Mouse (Mus musculus) megakaryocyte progenitor cell, adult 5-6 weeks (primary cell): ENCODE results near the gene Elp4. TPM values are rescaled to one million over a fixed set of nuclear protein-coding genes. Genes with fewer than 3 reads are reported as not detected.
A peak's percentile ranks its signal among the peaks of the same experiment; 100 is the strongest.

Experiments used
- ATAC-seq: replicated peaks from 2 replicates; pipeline ENCODE4 v1.8.0; 2016; ENCODE audit warnings: mild to moderate bottlenecking, moderate TSS enrichment, inconsistent platforms; ENCODE audit not compliant: poor library complexity
- total RNA-seq, 2 experiments: library from RNA; stranded (forward) in 1 of 2; stranded (reverse) in 1 of 2; fragments of 157-497, 149-512 nt in 1 of 2; fragments of 200-1000 nt in 1 of 2; gene quantifications; 2 replicates each; pipeline versions ENCODE4 v1.2.3 to v1.2.4; 2015 to 2017

The Elp4 gene
- total RNA-seq, 2 experiments from 2014 or later: 16.0 to 24.0 TPM

DNA sequence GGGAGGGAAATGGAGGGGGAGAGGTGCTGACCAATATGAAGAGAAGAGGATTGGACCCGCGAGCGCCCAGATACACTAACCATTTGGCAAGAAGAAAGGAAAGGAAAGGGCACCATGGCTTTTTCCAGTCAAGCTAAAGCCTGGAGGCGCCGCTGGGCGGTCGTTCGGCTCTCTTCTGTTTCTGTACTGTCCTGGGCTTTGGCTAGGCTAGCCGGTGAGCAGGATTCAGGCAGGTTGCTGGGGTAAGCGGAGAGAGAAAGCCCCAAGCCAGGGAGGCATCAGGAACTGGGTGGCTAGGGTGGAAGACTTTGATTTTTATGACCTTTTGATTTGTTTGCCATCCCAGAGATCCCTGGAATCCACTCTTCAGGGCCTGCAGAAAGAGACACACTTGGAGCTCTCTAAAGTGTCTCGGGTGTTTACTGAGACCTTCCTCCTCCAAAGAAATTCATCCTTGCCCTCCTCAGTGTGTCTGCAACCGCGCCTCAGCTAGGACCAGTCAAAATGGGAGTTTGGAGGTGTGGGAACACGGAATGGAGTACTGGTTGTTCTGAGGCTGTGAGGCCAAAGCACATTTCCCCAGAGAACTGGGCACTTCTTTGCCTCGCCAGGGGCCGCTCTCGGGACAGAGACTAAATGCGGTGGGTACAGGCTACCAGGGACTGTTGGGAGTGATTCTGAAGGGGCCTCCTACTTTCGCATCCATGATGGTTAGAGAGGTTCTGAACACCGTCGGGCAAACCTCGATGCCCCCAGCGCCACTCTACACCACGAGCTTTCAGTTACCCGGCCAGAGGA is 232.4 kb downstream of the Elp4 start:
- ATAC-seq: no peak

DNA sequence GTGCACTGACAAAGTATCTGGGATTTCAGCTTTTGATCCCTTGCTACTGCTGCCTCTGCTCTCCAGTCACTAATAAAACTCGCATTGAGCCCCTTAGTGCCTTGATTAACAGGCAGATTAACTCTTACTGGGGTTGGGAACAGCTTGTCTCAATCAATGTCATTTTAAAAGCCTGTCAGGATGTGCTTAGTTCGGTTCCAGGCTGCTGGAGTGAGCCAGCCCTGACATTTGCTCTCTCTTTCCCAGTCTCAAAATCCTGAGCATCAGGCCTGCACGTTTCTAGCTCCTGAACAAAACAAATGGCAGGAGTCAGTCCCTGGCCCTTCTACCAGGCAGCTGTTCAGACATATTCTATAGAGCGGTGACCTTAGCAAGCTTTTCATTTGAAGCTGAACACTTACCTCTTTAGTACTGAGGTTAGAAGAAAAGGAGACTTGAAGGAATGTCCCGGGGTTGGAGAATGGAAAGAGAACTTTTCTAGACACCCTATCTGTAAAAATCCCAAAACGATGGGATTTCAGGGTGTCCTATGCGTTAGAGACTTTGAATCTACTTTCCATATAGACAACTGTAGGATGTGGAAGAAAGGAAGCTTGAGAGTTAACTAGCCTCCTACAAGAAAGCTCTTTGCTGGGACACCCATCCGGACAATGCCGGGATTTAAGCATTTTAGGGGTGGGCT is 233.1 kb downstream of the Elp4 start:
- ATAC-seq: no peak

DNA sequence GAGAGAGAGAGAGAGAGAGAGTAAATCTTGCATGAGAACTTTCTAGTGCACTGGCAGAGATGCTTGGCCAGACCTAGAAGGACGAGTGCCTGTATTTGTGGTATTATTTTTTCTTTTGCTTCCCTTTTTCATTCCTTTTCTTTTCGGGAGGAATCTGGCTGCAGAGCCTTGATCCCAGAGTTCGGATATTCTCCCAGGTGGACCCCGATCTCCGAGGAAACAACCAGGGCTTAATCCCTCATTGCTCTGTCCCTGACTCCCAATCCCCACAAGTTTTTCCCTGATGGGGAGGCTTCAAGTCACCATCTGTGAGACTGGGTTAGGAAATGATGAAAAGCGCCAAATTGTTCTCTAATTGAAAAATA is 233.7 kb downstream of the Elp4 start:
- no peak for ATAC-seq

DNA sequence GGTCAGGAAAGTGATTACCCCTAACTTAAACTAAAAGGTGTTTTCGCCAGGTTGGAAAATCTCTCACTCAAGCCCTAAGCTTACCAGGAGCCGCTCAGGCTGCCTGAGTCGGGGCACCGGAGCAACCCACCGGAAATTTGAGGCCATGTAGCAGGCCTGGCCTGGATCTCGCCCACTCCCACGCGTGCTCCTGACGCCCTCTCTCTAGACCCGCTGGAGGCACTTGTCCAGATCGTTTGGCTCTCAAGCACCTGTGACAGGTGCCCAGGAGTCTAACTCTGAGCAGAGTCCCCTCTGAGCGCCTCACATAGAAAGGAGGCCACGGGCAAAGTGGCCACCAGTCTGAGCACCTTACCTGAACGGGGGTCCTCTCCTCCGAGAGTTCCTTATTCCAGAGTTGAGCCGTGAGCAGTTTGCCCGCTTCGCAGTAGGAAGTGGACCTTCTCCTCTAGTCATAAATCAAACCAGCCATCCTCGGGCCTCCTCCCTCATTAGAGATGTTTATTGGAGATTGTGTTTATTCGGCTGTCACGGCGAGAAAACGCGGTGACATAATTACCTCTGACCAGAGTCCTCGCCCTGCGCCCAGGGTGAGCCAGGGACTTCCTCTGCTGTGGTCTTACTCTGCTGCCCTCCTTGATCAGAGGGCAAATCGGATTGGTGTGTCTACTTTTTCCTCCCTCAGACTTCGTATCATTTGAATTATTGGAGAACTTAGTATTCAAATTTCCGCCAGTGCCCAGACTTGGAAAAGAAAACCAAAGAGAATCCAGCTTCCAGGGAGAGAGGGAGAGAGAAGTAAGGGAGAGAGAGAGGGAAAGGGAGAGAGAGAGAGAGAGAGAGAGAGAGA is 234.3 kb downstream of the Elp4 start:
- no peak for ATAC-seq

DNA sequence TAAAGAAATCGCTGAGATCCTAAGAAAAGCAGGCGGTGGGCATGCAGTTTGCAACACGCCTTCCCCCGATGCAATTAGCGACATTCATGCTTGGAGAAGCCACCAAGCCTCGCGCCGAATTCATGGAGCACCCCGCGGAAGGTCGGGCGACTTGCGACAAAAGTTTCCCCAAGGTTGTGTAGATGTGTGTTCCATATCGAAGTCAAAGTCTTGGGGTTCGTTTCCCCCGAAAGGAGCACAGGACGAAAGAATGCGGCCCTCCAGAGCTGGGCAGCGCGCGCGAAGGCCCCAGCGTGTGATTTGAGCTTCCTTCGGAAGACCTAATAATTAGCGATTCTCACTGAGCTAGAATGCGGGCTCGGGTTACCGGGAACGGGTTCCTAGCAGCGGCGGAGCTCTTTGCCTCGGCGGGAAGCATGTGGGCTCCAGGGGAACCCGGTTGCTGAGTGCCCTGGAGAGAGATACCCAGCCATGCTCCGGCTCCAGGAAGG is 234.9 kb downstream of the Elp4 start:
- no peak for ATAC-seq

DNA sequence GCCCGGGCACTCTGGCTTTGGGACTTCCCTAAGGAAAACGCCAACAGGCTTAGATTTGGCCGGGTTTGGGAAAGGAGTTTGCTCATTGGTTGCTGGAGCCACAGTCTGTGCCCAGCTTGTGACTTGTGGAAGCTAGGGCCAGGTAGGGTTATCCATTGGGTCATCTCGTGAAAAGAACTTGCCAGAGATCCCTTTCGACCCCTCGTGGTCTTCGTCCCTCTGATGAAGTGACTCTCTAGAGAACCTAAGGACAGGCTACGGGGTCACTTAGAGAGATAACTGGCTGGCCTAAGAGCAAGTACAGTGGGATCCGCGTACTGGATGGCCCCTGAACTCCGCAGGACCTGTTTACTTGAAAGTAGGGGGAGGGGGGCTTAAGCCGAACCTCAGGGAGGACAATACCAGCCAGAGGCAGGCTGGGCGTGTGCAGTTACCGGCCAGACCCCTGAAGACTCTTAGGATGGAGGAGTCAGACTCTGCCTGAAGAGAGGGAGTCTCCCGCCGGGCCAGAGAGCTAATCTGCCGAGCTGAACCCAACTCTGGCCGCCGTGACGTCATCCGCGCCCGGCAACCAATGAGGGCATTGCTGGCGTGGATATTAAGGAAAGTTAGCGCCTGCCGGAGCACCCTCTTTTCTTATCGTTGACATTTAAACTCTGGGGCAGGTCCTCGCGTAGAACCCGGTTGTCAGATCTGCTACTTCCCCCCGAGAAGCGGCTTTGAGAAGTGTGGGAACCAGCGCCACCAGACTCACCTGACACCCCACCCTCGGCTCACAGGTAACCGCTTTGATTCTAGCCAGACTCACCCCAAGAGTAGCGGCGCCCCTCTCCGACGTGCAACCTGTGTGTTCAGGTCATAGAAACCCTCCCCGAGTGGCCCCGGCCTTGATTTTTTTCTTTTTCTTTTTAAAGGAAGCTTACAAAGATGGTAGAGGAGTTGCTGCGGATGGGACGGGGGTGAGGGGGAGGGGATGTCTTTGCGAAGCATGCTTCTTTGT is 235.8 kb downstream of the Elp4 start, which contains the start of gene Pax6:
Gene Pax6, plus strand, starts transcription at position 630 of the 1,000 bp plus-strand sequence.
- peak; percentile 27; the same call in 1 of the 2 replicates for ATAC-seq

DNA sequence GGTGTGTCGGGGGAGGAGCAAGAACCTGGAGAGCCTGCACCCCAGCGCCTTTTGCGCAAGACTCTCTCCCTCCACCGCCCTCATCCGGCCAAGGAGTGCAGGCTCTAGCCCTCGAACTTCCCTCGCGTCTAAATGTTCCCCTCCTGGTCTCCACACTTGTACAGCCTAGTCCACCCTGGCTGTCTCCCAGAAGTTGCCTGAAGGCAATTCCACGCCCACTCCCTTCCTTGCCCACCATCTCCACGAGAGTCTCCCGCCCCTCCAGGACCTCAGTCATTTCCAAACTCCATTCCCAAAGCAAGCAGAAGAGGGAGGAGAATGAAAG is 236.8 kb downstream of the Elp4 start:
- ATAC-seq: peak; percentile 49

DNA sequence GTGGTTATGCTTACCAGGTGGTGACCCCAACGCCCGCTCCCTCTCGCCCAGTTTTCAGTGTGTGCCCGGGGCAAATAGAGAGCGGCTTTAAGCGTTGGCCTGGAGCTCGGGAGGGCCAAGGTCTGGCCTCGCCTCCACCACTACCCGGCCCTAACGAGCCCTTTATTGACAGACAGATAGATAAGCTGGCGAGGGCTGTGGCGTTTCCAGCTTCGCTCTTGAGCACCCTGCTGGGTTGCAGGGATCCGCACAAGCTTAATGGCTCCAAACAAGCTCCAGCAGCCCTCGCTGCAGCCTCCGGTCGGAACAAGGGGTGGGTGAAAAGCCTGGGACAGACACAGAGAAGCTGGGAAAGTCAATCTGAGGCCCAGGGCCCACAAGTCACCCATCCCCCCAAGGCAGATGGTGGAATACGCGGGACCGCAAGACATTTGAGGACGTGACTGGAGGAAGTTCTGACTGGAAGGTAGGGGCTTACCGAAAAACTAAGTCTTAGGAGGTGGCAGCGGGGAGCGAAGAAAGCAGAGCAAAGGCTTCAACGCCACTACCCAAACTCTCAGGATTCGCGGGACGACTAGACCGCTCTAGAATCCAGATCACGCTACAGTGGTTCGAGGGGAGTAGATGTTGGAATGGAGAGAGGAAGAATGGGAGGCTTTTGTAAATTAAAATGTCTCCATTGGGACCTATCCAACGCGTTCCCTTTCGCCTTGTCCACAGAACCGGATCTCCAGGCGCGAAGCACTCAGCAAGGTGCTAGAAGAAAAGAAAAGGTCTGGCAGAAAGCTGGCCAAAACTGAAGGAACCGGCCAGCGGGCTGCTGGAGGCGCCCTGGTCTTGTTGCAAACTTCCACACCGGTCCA is 237.4 kb downstream of the Elp4 start:
- no peak for ATAC-seq

DNA sequence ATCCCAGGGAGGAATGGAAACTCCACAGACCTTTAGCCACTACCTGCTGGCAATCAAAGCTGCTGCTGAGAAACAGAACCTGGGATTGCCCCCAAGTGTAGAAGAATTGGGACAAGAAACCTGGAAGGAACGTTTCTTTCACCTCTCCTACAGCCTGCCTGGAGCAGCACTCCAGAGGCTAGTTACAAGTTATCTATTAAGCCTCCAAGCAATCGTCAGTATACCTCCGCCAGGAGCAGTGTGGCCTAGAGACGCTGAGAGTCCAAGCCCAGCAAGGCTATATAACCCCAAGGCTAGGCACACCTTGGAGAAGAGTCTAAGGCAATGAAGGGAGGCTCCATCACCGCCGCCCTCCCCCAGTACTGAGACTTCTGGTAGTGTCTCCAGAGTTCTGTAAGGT is 238.0 kb downstream of the Elp4 start:
- no peak for ATAC-seq

DNA sequence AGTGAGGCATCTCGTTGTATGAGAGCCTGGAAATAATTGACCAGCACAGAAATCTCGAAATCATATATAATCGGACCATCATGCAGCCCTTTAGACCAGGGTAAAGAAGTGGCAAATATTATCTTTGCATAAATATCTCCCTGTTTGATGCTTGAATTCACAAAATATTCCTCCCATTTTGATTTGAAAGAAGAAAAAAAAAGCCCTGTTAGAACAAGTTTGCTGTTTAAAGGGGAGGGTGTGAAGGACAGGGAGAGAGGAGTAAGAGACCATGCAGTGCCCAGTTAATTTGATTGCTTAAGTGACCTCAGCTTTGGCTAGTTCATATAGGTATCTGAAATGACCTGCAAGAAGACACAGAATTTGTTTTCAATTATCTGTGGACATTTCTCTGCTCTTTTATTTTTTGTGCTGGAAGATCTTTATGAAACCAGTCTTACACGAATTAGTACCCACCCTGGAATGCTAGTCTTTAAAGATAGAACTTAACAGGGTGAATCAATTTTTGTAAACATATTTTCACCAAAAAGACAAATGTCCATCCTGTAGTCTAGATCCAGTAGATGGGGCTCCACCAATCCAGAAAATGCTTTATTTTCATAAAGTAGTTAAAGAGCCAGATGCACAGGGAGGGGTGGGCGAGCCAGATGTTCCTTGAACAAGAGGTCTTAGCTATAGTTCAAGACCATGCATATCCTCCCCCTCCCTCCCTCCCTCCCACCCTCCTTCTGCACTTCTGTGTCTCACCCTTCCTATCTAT is 238.7 kb downstream of the Elp4 start:
- no peak for ATAC-seq

DNA sequence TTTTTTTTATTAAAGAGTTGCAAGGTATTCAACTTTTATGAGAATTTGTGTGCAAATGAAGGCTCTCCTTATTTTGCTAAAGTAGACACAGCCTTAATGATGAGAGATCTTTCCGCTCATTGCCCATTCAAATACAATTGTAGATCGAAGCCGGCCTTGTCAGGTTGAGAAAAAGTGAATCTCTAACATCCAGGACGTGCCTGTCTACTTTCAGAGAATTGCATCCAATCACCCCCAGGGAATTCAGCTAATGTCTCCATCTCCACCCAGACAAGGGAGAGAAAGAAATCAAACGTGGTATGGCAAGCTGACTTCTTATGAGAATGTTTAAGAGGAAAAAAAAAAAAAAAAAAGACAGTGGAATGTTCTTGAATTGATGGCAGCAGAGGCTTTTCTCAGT is 239.4 kb downstream of the Elp4 start:
- no peak for ATAC-seq

DNA sequence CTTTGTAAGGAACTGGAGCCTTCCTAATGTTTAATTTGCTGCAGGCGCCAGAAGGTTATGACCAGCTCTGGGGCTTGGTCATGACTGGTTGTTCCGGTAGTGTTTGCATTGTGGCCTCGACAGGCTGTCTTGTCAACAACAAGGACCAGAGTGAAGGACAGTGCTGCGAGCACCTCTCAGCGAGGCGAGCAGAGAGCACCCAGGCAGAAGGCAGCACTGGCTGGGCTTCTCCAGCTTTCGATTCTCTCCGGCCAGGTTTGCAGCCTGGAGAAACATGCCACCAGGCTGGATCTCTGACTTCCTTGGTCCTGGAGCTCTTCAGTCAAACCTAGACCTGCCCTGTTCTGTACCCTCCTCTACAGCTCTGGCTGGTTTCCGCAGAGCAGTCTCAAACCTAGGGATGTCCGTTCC is 241.3 kb downstream of the Elp4 start:
- no peak for ATAC-seq

DNA sequence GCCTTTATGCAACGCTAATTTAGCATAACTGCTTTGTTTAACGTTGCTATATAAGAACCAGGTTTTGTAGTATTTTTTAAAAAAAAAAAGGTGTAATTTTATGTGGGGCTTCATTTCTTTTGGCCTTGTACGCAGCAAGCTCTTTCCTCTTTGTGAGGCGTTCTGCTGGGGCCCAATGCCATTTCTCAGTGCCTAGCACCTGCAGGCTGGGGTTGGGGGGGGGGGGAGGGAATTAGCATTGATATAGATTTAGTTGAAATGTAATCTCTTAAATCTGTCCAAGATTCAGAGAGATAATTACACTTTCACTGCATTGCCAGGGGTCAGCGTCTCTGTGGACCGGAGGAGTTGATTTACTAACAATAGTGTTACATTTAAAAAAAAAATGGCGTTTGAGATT is 241.8 kb downstream of the Elp4 start:
- no peak for ATAC-seq

DNA sequence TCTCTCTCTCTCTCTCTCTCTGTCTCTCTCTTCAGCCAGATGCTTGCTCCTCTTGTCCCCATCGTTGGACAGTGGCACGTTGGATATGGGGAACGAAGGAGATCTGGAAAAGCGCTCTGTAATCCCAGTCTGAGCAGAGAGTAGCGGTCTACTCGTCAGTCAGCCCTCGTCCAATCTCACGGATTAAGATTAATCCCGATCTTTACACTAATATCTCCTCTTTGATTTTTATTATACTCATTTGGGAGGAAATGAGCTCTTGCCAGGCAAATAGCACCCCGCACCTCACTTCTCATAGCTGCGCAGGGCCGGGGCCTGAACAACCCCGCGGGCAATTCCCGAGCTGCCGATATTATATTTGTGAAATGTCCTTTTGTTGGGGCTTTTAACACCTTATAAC is 242.2 kb downstream of the Elp4 start:
- ATAC-seq: no peak

DNA sequence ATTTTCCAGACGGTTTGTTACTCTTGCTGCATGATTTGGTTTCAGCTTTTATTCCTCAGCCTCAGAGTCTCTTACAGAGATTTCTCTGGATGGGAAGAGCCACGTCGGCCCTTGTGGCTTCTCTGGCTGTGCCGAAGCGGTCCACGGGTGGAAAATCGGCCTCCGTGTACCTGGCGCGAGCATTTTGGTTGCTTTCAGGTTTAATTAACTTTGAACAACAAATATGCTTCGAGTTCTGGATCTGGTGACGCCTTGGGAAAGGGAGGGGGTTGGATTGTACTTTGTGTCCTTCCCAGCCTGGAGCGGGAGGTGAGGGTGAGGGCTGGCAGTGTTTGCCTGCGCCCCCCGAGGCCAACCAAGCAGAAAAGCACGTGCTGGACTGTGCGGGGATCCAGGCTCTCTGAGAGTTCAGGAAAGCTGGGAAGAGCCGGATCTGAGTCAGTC is 242.7 kb downstream of the Elp4 start:
- ATAC-seq: no peak

DNA sequence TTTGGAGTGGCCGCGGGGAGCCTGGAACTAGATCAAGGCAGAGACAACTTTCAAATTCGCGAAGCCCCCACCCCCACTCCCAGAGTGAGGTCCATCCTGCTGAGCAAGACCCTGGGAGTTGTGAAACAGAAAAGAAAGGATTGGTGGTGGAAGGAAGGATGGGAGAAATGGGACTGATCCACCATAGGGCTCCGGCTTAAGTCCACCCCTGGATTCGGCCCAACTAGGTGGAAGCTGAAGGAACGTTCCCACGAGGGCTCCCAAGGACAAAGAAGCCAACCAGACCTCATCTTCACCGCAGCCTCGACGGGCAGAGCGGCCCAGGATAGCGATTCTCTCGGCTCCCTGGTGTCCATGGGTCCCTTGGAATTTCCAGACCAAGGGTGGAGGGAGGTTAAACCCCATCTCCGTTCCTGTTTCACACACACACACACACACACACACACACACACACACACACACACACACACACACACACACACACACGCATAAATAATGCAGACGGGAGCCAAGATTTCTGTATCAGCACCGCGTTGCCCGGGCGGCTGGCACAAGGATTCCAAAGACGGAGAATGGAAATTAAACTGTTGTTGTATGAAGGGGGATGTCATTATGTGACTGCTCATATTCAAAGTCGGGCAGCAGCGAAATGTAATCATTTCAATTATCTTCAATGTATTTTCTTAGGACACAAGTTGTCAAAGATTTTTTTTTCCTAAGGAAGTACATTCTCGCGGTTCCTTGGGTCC is 243.3 kb downstream of the Elp4 start:
- no peak for ATAC-seq

DNA sequence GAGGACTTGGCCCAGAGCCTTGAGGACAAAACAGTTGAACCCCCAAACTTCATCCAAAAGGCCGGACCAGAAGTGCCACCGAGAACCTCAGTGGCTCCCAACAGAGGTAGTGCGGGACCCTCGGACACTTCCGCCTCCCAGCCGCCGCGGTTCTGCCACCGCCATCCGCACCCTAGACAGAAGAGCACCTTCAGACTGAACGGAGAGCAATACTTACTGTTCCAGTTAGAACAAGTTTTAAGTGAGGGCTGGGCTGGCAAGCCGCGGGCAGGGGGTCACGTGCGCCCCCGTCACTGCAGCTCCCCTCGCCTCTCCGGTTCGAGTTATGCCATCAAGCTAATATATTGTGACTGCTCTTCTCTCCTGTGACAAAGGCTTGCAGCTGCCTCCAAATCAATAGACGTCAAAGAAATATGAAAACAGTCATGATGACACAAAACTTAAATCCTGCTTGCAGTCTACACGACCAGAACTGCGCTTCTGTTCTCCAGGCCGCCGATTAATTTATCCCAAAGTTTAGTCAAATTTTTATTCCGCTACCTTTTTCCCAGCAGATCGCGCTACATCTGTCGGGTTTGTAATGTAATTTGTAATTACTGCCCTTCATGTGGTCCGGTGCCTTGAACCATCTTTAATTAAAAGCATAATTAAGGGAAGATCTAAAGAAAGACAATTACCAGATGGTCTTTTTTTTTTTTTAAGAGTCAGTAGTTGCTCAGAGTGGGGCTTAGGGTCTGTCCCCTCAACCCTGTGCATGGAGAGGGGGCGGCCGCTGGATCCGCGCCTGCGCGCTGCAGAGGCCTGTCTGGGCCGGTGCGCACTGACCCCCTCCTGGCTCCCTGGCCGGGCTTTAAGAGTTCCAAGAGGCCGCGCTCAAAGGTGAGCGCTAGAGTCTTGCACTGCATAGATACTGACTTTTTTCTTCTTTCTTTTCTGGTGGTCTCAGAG is 244.2 kb downstream of the Elp4 start:
- no peak for ATAC-seq
